ENCODE assay signal across 8 mouse cellular contexts in genomic region chr7:66449971-66450752, GRCm38 (mm10). TPM values are rescaled to one million over a fixed set of nuclear protein-coding genes. Genes with fewer than 3 reads are reported as not detected.
A peak's percentile ranks its signal among the peaks of the same experiment; 100 is the strongest.
DNase-seq lines count a peak whose midpoint lies in the region; ATAC-seq and TF ChIP-seq lines count a peak whose summit lies in the region.

No protein-coding gene starts in this region.

- H3K36me3 ChIP-seq in lung, embryonic 14.5 days (ENCODE audit: insufficient read depth): no peaks in the 10 kb centered on the region
- no peaks in the 10 kb centered on the region for H3K36me3 ChIP-seq in liver, embryonic 13.5 days

- no peaks in the 10 kb centered on the region for H3K27me3 ChIP-seq in lung, embryonic 14.5 days (ENCODE audit: insufficient read depth, low read length)
- no peaks in the 10 kb centered on the region for H3K27me3 ChIP-seq in liver, embryonic 13.5 days

- intact Hi-C loops in heart, postnatal 10 days (cut with DNase I): no loop called here

- H3K9me3 ChIP-seq in lung, embryonic 14.5 days (ENCODE audit: low read depth, low read length): no peaks in the 10 kb centered on the region
- no peaks in the 10 kb centered on the region for H3K9me3 ChIP-seq in liver, embryonic 13.5 days (replicated peaks)

- peak overlapping the region; percentile 24 for H3K9ac ChIP-seq in lung, embryonic 14.5 days
- H3K9ac ChIP-seq in liver, embryonic 13.5 days: no peak overlapping the region

- H3K4me3 ChIP-seq in lung, embryonic 14.5 days (ENCODE audit: low read depth, low read length): peak overlapping the region; percentile 23
- H3K4me3 ChIP-seq in lung, adult 2 months (replicated peaks; ENCODE audit: extremely low read depth, low read depth, low read length): no peak overlapping the region
- peak overlapping the region; percentile 18 for H3K4me3 ChIP-seq in liver, embryonic 13.5 days (replicated peaks)

- TF ChIP-seq CTCF in lung, embryonic 14.5 days (IDR thresholded peaks at IDR 0.05; ENCODE audit: low read depth): no peak
- no peak for TF ChIP-seq CTCF in lung, adult 2 months (IDR thresholded peaks at IDR 0.05; ENCODE audit: insufficient read depth, low read length)

- peak; percentile 82 for DNase-seq in lung, embryonic 14.5 days
- DNase-seq in lung, adult 2 months: no peak
- DNase-seq in heart, postnatal 10 days: peak; percentile 22 to 32
- DNase-seq in liver, embryonic 13.5 days: no peak
- DNase-seq in retina, embryonic 14.5 days (ENCODE audit: low spot score): peak; percentile 81
- no peak for DNase-seq in layer of hippocampus, adult 8-10 months (ENCODE audit: low spot score in 2 of 2)
- no peak for DNase-seq in spleen, postnatal 14 days (ENCODE audit: low spot score in 2 of 2)

- no peak for TF ChIP-seq POLR2A in lung, adult 2 months (IDR thresholded peaks at IDR 0.05; ENCODE audit: borderline replicate concordance, extremely low read depth, low read depth, low read length)

- peak overlapping the region; percentile 59 for H3K4me2 ChIP-seq in lung, embryonic 14.5 days
- peak overlapping the region; percentile 39 for H3K4me2 ChIP-seq in liver, embryonic 13.5 days

- 7% methylated on average over 15 of the region's 16 CpGs for WGBS in lung, embryonic 14.5 days
- 11% methylated on average over 16 of the region's 16 CpGs for WGBS in lung, adult 2 months
- 11% methylated on average over 14 of the region's 16 CpGs for WGBS in liver, embryonic 13.5 days (ENCODE audit: insufficient replicate concordance)

- ATAC-seq in lung, embryonic 14.5 days (ENCODE audit: insufficient read depth): peak; percentile 75; the same call in 1 of the 2 replicates
- peak; percentile 93 for ATAC-seq in common myeloid progenitor, adult 5-6 weeks (replicated peaks; ENCODE audit: low read depth, poor library complexity, severe bottlenecking)
- ATAC-seq in liver, embryonic 13.5 days (ENCODE audit: low read depth): no peak

- peaks cover 6% of the 10 kb centered on the region; the same call in 1 of the 2 replicates for H3K4me1 ChIP-seq in lung, embryonic 14.5 days (ENCODE audit: insufficient read depth)
- no peaks in the 10 kb centered on the region for H3K4me1 ChIP-seq in lung, adult 2 months (ENCODE audit: control insufficient read depth, insufficient read depth, low read length)
- H3K4me1 ChIP-seq in liver, embryonic 13.5 days (replicated peaks): peaks cover 3% of the 10 kb centered on the region; the same call in 1 of the 2 replicates

- no peak overlapping the region for H3K27ac ChIP-seq in lung, embryonic 14.5 days (ENCODE audit: low read depth)
- no peak overlapping the region for H3K27ac ChIP-seq in liver, embryonic 13.5 days

RNA-seq across cellular contexts. Expression of gene Aldh1a3, which starts 22.8 kb away (rescaled TPM):
- 1.4 and 1.5 TPM in 2 replicates for polyA plus RNA-seq in lung, embryonic 14.5 days (2014; fragmentation: Nextera tagmentation; extraction: Ambion mirVana)
- polyA plus RNA-seq in lung, adult 2 months (2012; rRNA removed): 0.41 and 0.53 TPM in 2 replicates
- 0.46 TPM in 1 of 2 replicates, not detected in the other for total RNA-seq in common myeloid progenitor, adult 5-6 weeks (2017)
- 1 to 10 TPM; 2.1 to 3.1 TPM for total RNA-seq in heart, postnatal 10 days (2021)
- 1.3 and 1.5 TPM in 2 replicates for polyA plus RNA-seq in liver, embryonic 13.5 days (2015; fragmentation: Nextera tagmentation; extraction: Ambion mirVana)
- total RNA-seq in layer of hippocampus, adult 8-10 months (2022): 1 to 10 TPM in 2 of 4 experiments, under 1 TPM in 2; 0.50 to 1.6 (median 1.0) TPM

Comparison
In these comparisons a context has a peak if more than half of its experiments do, and no peak if none do; other contexts are left out.
1. DNase-seq: peak in lung, embryonic 14.5 days (single experiment), heart, postnatal 10 days (2 of 2) and retina, embryonic 14.5 days (single experiment); none in lung, adult 2 months (single experiment), liver, embryonic 13.5 days (single experiment), layer of hippocampus, adult 8-10 months (0 of 2) and spleen, postnatal 14 days (0 of 2).